Mouse (Mus musculus) testis, adult 2 months (tissue): ENCODE measurements around the gene Rbfox3. TPM values are rescaled to one million over a fixed set of nuclear protein-coding genes. Genes with fewer than 3 reads are reported as not detected.

Experiments
- H3K27ac ChIP-seq: fragments of 200-500 bp; 2 replicates; pipeline ENCODE4 v1.5.1; 2012; ENCODE audit warnings: low read depth, low read length; ENCODE audit not compliant: control insufficient read depth, insufficient read depth
- H3K27me3 ChIP-seq: fragments of 200-500 bp; 2 replicates; pipeline ENCODE4 v1.6.1; 2012; ENCODE audit warnings: mild to moderate bottlenecking, low read length, moderate library complexity; ENCODE audit not compliant: control insufficient read depth, insufficient read depth
- H3K36me3 ChIP-seq: fragments of 200-500 bp; 2 replicates; pipeline ENCODE4 v1.6.1; 2012; ENCODE audit warnings: mild to moderate bottlenecking, low read length; ENCODE audit not compliant: control insufficient read depth, insufficient read depth
- H3K4me1 ChIP-seq: fragments of 200-500 bp; 2 replicates; pipeline ENCODE4 v1.6.1; 2012; ENCODE audit warnings: low read length; ENCODE audit not compliant: control insufficient read depth, insufficient read depth
- H3K4me3 ChIP-seq: fragments of 200-500 bp; 2 replicates; pipeline ENCODE4 v1.5.1; 2012; ENCODE audit warnings: low read depth, mild to moderate bottlenecking, low read length, moderate library complexity, mixed read lengths; ENCODE audit not compliant: control insufficient read depth
- CTCF ChIP-seq: fragments of 200-500 bp; IDR thresholded peaks from 2 replicates; pipeline ENCODE4 v1.5.1; 2012; ENCODE audit warnings: low read depth, mild to moderate bottlenecking, inconsistent platforms, low read length, moderate library complexity; ENCODE audit not compliant: control insufficient read depth, insufficient read depth, insufficient replicate concordance
- POLR2A ChIP-seq: fragments of 200-500 bp; IDR thresholded peaks from 2 replicates; pipeline ENCODE4 v1.6.1; 2012; ENCODE audit warnings: low read depth, mild to moderate bottlenecking, inconsistent platforms, low read length, moderate library complexity; ENCODE audit not compliant: control insufficient read depth
- polyA plus RNA-seq: library from polyadenylated mRNA; depleted of rRNA; stranded (reverse); fragments of >200 nt; gene quantifications from 2 replicates; pipeline ENCODE4 v1.2.3, GENCODE M21; 2012

Gene Rbfox3
- polyA plus RNA-seq, 1 experiment = 0.28 TPM

- Histone ChIP-seq H3K4me3 (no peak overlapping the region), H3K36me3 (no peaks in the 10 kb centered on the region), H3K4me1 (no peaks in the 10 kb centered on the region), H3K27me3 (no peaks in the 10 kb centered on the region), H3K27ac (no peak overlapping the region)
- no peak for TF ChIP-seq POLR2A
- no peak for TF ChIP-seq CTCF
Observed at GRCm38 (mm10) chr11:118811404-118811803, 100.0 kb downstream of the Rbfox3 start.

- Histone ChIP-seq H3K4me1 (no peaks in the 10 kb centered on the region), H3K27ac (no peak overlapping the region), H3K4me3 (no peak overlapping the region), H3K27me3 (no peaks in the 10 kb centered on the region), H3K36me3 (no peaks in the 10 kb centered on the region)
- TF ChIP-seq POLR2A (no peak), CTCF (no peak)
Observed at GRCm38 (mm10) chr11:118807511-118807910, 103.9 kb downstream of the Rbfox3 start.

- H3K27me3 ChIP-seq = no peaks in the 10 kb centered on the region
- no peak for TF ChIP-seq POLR2A
- H3K4me3 ChIP-seq = no peak overlapping the region
- no peaks in the 10 kb centered on the region for H3K4me1 ChIP-seq
- no peaks in the 10 kb centered on the region for H3K36me3 ChIP-seq
- no peak overlapping the region for H3K27ac ChIP-seq
Observed at GRCm38 (mm10) chr11:118794856-118795602, 116.4 kb downstream of the Rbfox3 start.

GRCm38 (mm10) chr11:118793639-118794021 is 117.8 kb downstream of the Rbfox3 start:
- Histone ChIP-seq H3K4me3 (no peak overlapping the region), H3K27ac (no peak overlapping the region), H3K4me1 (no peaks in the 10 kb centered on the region), H3K27me3 (no peaks in the 10 kb centered on the region), H3K36me3 (no peaks in the 10 kb centered on the region)
- no peak for TF ChIP-seq CTCF
- TF ChIP-seq POLR2A = no peak

- Histone ChIP-seq H3K4me1 (no peaks in the 10 kb centered on the region), H3K4me3 (no peak overlapping the region), H3K27me3 (no peaks in the 10 kb centered on the region), H3K27ac (no peak overlapping the region), H3K36me3 (no peaks in the 10 kb centered on the region)
- TF ChIP-seq CTCF (no peak), POLR2A (no peak)
Observed at GRCm38 (mm10) chr11:118792916-118793638, 118.3 kb downstream of the Rbfox3 start.

GRCm38 (mm10) chr11:118792163-118792915 is 119.1 kb downstream of the Rbfox3 start:
- Histone ChIP-seq H3K36me3 (no peaks in the 10 kb centered on the region), H3K4me1 (no peaks in the 10 kb centered on the region), H3K27ac (no peak overlapping the region), H3K4me3 (no peak overlapping the region), H3K27me3 (no peaks in the 10 kb centered on the region)
- TF ChIP-seq CTCF = no peak
- TF ChIP-seq POLR2A = no peak

- no peak for TF ChIP-seq POLR2A
- no peak overlapping the region for H3K4me3 ChIP-seq
- H3K36me3 ChIP-seq = no peaks in the 10 kb centered on the region
- no peak overlapping the region for H3K27ac ChIP-seq
- H3K27me3 ChIP-seq = no peaks in the 10 kb centered on the region
- no peaks in the 10 kb centered on the region for H3K4me1 ChIP-seq
Observed at GRCm38 (mm10) chr11:118791391-118791790, 120.0 kb downstream of the Rbfox3 start.
